Mouse (Mus musculus) retina, postnatal 1 day (tissue): ENCODE data around the gene AI661453.
A peak's percentile ranks its signal among the peaks of the same experiment; 100 is the strongest.
"Not testable (repeated sequence)": the region's sequence is repeated elsewhere in the genome, so short reads cannot be mapped to it uniquely, and the experiment has no call there.

Experiments used
- DNase-seq: peaks from one replicate; pipeline ENCODE4 v3.0.0-alpha.2; 2012

Gene AI661453

DNA sequence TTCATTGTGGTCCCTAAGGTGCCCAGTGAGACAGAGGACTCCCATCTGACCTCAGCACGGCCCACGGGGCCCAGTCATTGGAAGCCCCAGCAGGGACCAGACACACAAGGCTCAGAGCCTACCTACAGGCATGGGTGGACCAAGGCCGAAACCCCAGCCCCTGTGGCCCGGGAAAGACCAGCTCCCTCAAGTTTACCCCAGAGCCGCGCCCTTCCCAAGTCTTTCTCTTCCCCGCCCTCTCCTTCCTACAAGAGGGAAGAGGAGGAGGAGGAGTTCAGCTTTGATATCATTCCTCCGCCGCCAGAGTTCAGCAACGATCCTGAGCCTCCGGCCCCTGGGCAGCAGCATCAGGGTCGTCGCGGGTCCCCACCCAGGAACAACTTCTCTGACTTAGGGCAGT lies 31.6 kb downstream of the AI661453 start:
- no peak for DNase-seq

DNA sequence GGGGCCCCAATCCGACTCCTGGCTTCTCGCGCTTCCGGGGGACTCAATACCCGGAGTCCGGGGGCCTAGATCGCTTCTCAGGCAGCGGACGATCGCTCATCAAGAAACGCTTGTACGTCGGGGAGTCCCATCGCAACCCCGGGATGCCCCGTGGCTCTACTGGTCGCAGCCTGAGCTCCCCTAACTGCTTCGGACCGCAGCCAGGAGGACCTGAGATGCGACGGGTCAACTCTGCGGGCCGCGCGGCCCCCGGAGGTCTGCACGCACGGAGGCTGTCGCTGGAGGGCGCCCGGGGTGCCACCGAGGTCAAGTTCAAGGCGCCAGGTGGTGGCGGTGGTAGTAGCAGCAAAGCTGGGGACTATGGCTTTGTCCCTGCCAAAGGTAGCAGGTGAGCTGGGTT lies 32.1 kb downstream of the AI661453 start:
- peak; percentile 44 for DNase-seq

DNA sequence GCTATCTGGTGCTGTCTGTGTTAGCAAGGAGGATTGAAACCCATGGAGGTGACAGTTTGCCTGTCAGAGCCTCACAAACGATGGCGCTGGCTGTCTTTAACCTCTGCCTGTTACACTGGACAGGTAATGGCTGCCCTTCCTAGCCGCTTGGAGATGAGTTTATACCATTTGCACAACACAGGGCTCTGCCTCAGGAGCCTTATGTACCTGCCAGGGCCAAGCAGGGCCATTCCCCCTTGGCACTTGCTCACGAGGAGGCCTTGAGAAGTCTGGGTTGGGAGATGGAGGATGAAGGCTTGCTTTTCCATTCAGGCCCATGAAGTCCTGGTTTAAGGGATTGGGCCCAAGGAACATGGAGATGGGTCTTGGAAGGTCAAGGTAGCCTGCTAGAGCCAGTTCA lies 33.2 kb downstream of the AI661453 start:
- no peak for DNase-seq

DNA sequence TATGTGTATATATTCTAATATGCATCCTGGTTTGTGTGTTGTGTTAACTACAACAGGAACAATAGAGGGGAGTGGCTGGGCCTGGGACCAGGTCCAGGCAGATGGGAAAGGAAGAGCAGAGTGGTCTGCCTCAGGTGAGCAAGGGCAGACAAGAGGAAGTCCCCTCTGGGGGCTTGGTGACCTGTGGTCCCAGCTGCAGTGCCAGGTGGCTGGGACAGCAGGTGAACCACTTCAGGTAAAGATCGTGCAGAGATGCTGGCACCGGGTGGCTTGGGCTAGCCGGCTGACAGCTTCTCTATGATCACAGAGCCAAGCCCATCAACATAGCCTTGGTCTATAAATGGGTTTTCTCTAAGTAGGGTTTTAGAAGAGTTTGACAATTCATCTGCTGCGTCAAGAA lies 33.7 kb downstream of the AI661453 start:
- no peak for DNase-seq

DNA sequence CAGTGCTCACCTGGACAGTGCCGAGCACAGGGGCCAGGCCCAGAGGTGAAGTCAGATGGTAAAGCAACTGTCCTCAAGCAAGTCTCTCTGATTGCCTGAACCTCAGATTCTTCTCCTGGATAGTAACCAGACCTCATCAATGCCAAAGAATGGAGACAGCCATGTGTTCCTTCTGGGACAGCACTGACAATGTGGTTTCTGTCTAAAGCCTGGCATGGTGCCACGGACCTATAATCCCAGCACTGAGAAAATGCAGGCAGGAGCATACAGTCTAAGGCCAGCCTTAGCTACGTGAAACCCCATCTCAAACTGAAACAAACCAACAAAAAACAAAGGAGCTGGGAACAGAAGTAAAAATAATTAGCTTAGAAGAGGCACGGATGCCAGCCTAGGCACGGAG lies 34.3 kb downstream of the AI661453 start:
- peak; percentile 70 for DNase-seq

DNA sequence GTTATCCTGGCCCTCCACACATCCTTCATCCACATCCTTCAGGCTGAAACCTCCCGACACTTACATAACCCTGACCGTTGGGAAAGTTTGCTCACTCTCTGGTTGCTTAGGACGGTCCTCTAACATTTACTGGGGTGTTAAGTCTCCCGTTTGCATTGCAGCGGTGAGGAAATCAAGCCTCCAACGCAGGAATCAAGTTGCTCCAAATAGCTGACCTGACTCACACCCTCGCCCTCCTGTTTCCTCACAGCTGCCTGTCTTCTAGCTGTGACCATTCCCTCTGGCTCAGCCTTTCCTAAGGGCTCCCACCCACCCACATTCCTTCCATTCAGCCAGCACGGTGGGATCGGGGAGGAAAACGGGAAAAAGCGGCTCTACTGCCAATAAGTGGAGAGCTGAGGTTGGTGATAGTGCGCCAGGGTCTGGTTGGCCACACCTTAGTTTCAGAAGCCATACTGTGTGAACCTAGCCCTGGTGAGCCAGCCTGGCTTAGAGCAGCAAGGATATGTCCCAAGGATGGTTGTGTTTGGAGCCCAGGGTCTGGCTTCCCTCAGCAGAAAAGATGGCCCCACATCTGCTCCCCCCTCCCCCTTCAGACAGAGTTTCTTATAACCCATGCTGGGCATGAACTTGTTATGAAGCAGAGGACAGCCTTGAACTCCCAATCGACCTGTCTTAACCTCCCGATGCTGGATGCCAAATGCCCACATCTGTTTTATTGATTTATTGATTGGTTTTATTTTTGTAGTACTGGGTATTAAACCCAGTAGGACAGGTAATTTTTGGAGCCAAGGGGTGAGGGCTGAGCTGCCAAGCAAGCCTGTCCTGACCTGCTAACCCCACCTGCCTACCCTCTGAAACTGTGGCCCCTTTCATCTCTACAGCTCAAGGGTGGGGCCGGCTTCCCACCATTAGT lies 36.3 kb downstream of the AI661453 start:
- no peak for DNase-seq

DNA sequence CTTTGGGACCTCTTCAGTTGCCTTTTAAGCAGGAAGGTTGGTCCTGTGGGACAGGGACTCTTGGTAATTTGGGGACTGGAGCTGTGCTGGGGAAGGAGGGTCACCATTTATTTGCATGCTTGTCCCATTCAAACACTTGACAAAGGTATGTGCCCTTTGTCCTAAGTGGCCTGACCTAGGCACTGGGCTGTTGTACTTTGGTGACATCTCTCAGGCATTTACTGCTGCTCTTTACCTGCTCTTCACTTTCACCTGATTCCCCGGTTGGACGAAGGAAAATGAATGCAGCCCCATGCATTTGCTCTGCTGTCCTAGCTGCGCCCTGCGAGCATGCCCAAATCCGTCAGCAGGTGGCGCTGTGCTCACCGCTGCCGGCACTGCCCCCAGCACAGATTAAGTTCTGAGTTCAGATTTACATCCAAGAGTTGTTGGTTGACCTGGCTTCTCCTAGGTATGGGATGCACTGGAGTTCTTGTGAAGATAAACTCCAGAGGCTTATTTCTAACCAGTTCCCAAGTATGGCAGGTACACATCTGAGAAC lies 37.1 kb downstream of the AI661453 start:
- DNase-seq, result no peak

DNA sequence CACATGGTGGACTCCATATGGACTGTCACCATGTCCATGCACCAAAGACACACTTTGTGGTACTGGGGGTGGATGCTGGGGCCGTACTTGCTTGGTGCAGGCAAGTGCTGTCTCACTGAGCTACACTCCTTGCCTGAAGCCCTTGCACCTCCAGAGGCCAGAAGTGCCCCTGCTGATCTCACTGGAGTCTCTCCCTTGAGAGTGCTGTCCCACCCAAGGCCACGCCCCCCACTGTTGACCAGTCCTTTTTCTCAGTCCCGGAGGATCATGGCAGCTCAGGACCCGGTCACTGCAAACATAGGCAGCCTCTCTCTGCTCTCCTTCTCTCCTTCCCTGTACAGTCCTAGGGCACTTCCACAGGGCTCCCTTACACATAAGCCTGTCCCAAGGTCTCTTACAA lies 37.8 kb downstream of the AI661453 start:
- no peak for DNase-seq

DNA sequence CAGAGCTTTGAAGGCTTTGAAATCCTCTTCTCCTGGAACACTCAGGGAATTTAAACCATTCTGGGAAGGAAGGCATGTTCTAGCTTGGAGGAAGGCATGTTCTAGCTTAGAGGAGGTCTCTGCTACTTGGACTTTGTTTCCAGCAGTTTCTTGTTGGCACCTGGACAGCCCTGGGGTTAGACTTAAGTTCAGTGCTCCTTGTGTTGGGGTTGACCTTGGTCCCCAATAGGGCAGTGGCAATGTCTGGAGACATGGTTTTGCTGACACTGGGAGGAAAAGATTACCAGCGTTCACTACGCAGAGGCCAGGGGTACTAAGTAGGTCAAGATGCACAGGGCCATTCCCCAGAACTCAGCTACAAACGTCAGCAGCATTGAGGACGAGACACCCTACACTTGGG lies 38.8 kb downstream of the AI661453 start:
- DNase-seq, result no peak

DNA sequence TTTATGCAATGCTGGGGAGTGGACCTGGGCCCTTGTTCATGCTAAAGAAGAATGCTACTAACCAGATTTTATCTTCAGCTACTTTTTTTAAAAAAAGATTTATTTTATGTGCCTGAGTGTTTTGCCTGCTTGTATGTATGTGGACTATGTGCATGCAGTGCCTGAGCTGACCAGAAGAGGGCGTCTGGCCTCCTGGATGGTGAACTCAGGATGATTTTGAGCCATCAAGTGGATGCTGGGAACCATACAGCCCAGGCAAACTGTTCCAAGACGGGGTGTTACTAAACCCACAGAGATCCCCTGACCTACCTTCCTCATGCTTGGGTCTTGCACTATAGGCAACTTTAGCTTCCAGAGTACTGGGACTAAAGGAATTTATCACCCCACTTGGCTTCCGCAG lies 39.3 kb downstream of the AI661453 start:
- no peak for DNase-seq

DNA sequence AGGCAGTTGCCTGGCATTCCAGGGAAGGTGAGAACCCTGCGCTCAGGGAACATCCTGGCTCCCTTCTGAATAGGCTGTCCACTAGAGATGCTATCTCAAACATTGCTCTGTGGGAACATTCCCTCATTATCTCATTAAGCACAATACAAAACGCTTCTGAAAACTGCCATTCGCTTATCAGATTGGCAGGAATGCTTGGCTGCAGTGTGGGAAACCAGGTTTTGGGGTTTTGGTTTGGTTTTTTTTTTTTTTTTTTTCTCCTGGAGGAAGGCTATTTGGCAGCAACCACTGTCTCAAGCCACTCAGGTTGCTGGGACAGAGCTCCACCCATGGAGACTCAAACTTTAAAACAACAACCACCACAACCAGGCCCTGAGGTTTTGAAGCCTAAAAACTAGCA lies 43.5 kb downstream of the AI661453 start:
- no peak for DNase-seq

DNA sequence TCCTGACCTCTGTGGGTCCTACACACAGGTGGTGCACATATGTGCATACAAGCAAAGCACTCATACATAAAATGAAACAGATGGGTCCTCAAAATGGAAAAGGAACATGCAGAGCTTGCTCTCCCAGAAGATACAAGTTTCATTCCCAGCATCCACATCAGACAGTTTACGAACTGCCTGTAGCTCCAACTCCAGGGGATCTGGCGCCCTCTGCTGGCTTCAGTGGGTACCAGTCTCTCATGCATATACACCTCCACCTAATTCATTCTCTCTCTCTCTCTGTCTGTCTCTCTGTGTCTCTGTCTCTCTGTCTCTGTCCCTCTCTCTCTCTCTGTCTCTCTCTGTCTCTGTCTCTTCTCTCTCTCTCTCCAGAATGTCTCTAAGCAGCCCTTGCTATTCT lies 46.0 kb downstream of the AI661453 start:
- DNase-seq, result peak; percentile 67

DNA sequence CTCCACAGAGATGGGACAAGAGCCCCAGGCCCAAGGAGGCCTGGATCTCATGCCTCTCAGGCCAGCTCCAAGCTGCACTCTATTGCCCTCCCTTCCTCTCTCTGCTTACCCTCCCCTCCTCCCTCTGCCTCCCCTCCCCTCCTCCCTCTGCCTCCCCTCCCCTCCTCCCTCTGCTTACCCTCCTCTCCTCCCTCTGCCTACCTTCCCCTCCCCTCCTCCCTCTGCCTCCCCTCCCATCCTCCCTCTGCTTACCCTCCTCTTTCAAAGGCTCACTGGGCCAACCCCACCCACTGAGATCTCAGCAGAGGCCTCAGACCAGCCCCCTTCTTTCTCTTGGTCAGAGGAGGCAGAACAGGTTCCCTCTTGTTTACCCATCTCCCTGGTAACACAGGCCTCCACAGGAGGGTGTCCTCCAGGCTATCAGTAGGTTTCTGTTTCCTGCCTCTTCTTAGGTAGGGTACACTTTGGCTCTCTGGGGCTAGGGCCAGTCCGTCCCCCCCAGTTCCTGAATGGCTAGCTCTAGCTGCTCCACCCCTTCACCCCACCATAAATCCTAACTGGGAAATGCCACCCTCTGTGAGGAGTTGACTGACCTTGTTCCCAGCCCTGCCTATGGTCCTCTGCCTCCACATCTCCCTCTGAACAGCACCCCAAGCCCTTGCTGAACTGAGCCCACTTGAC lies 48.0 kb downstream of the AI661453 start:
- peak; percentile 59 for DNase-seq

DNA sequence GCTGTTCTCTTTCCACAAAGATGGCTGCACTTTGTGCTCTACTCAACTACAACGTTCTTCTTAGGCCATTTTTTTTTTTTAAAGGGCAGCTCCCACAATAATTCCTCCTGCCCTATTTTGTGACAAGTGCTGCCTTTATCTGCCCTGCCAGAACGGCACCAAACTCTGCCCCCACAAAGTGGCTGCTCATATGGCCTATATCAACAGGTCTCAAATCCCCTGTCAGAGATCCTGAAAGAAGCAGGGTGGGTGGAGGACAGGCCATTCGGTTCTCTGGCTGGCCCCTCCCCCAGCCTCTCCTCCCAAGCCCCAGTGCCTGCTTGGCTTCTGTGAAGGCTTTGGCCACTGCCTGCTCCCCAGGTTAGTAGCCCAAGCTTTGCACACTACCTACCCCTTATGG lies 48.6 kb downstream of the AI661453 start:
- DNase-seq, result no peak

DNA sequence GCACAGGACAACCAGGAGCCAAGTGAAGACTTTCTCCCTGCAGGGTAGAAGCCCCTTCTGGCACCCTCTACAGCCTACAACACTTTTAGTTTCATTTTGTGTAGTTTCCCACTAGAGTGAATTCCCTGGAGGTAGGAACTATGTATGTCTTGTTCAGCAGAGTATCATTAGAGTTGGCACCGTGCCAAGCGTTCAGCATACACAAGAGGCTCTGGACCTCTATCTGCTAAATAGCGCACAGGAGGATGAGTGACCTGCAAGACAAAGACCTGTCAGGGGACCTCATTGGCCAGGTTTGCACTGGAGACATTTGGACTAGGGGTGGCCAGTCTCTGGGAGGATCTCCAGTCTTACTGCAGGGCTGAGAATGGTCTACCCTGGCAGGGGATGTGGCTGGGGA lies 49.4 kb downstream of the AI661453 start:
- DNase-seq, result peak; percentile 53

DNA sequence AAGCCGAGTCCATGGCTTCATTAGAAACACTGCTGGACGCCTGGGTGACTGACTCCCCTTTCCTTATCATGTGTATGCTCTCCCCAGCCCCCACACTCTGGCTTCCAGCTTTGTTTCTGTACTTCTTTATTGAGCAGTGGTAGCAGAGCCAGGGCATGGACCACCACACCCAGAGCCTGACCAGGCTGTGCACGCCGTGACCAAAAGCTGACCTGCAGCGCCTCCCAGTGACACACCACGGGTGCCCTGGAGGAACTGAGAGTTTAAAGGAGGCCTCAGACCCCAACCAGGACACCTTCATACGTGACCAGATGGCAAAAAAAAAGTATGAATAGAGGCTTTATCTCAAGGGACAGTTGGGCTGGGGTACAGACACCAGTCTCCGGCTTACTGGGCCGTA lies 54.4 kb downstream of the AI661453 start:
- no peak for DNase-seq

DNA sequence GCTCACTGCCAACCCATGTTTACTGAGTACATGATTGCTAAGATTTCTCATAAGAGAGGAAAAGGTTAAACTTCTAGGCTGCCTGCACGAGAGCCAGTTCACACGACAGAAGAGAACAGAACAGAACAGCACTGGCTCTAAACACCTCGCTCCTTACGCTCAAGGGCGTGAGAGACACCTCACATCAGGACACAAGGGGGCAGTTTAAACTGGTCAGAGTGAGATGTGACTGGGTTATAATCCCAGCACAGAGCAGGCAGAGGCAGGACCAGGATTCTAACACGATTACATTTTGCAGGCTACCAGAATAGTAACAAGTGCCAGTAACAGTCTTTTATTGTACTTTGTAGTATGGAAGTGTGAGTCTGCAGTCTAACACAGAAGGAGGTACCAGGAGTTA lies 56.3 kb downstream of the AI661453 start:
- DNase-seq, result no peak

DNA sequence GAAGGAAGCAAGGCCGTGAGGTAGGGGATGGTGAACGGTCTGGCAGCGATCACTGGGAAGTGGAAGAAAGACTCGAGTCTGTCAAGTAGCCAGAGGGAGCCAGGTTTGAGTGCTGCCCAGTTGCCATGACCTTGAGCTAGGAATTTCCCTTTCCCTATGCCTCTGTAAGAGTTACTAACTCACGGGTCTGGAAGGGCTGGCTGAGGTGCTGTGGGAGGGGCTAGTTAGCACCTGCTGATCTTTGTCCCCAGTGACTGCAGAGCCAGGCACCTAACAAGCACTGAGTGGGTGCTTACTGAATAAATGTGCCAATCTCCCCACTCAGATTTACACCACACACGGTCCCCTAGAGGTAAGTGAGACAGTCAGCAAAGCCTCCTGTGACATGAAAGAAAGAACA lies 57.2 kb downstream of the AI661453 start:
- DNase-seq, result no peak

DNA sequence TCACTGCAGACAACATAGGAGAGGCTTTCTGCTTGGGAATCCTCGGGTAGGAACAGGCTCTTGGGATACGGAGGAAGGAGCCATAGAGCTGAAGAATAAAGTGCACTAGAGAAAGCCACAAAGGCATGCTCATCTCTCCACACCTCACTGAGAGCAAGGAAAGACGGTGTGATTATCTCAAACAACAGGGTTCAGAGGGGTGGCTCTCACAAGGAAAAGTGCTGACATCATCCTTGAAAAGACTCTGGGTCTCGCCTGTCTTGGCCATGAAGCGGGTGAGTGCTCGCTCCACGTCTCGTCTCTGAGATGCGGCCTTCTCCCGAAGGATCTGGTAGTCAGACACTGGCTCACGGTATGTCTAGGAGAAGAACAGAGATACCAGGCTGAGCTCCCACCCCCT lies 57.7 kb downstream of the AI661453 start:
- no peak for DNase-seq

DNA sequence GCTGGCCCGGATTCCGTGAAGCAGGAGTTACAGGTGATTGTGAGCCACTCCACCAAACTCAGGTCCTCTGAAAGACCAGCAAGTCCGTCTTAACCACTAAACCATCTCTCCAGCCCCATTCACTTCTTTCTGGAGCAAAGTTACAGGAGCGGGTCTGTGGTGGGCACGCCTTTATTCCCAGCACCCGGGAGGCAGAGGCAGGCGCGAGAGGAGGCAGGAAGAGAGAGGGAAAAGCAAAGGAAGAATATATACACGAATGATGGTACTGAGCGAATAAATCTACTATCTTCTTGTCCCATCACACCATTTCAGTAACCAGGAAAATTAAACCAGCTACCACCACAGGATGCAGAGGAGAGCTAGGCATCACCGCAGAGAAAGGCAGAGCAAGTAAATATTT lies 65.1 kb downstream of the AI661453 start:
- DNase-seq, result no peak

DNA sequence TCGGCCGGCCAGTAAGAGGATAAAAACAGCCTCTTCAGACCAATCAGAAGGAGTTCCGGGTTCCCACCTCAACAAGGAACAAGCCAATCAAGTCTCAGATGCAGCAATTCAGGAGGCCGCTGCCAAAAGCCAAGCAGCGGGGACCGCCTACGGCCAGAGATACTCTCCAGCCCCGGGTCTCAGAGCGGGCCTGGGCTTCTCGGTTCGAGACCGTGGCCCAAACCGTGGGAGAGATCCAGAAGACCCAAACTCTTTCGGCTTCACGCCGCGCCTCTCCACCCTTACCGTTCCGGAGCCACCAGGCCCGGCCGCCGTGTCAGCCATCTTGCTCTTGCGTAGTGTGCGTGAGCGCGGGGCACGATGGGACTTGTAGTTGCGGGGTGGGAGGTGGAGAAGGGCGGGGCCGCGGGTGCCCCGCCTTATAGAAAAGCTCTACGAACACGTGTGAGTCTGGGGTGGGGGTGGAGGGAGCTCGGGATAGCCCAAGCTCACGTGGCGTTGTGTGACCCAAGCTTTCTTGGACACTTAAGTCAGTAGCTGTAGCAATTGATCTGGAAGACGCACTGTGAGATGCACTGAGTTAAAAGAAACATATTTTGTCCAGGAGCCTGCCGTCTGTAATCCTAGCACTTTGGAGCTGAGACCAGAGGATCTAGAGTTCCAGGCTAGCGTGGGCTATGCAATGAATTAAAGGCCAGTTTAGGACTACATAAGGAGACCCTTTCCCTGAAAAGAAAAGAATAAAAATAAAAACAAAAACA lies 65.7 kb downstream of the AI661453 start, which contains the start of gene Taf8:
Gene Taf8 (minus strand): TSS at position 347 of the 761 bp plus-strand sequence.
- DNase-seq, result peak; percentile 97

DNA sequence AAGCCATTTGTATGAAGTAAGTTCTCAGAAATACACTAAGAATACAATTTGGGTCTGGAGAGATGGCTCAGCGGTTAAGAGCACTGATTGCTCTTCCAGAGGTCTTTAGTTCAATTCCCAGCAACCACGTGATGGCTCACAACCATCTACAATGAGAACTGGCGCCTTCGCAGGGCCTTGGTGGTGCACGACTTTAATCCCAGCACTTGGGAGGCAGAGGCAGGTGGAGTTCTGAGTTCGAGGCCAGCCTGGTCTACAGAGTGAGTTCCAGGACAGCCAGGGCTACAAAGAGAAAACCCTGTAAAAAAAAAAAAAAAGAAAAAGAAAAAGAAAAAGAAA lies 66.3 kb downstream of the AI661453 start:
- not testable (repeated sequence) for DNase-seq

DNA sequence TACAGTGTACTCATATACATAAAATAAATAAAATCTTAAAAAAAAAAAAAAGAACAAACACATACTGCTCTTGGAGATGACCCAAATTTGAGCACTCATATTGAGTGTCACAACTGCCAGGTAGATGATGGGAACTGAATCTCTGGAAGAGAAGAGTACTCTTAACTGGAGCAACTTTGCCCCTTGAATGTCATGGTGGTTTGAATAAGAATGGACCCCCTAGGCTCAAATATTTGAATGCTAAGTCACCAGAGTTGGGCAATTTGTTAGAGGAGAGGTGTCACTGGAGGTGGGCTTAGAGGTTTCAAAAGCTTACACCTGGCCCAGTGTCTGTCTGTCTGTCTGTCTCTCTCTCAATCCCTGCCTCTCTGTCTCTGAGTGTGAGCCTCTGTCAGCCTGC lies 67.3 kb downstream of the AI661453 start:
- no peak for DNase-seq
